Mouse (Mus musculus) CH12.LX (cell line): Measurements from ENCODE around the gene Tagln2. TPM values are rescaled to one million over a fixed set of nuclear protein-coding genes. Genes with fewer than 3 reads are reported as not detected.
A peak's percentile ranks its signal among the peaks of the same experiment; 100 is the strongest.

Source experiments
- DNase-seq: peaks from one replicate; pipeline ENCODE4 v3.0.0-alpha.2; 2013; ENCODE audit errors: extremely low read depth
- H3K27ac ChIP-seq: 2 replicates; pipeline ENCODE4 v1.5.1; 2012; ENCODE audit warnings: low read depth, mild to moderate bottlenecking, control low read depth, moderate library complexity; ENCODE audit not compliant: insufficient read depth
- H3K27me3 ChIP-seq: replicated peaks from 2 replicates; pipeline ENCODE3; 2012; ENCODE audit warnings: inconsistent platforms
- H3K36me3 ChIP-seq, 2 experiments: replicated peaks in 1 of 2; 2 replicates each; pipeline versions ENCODE3 to v1.6.1; 2012; ENCODE audit warnings: inconsistent platforms in 1 of 2, low read length in 1 of 2, mild to moderate bottlenecking in 1 of 2, mixed read lengths in 1 of 2, moderate library complexity in 1 of 2; ENCODE audit not compliant: control insufficient read depth in 1 of 2, insufficient read depth in 1 of 2
- H3K4me1 ChIP-seq, 2 experiments: 2 replicates each; pipeline ENCODE4 v1.6.1; 2012; ENCODE audit warnings: inconsistent platforms in 1 of 2, moderate library complexity in 1 of 2; ENCODE audit not compliant: insufficient read depth in 2 of 2, control insufficient read depth in 1 of 2
- H3K4me2 ChIP-seq: 2 replicates; pipeline ENCODE4 v1.6.1; 2012; ENCODE audit warnings: low read depth, mild to moderate bottlenecking, control low read depth; ENCODE audit not compliant: poor library complexity, insufficient read depth, severe bottlenecking
- H3K4me3 ChIP-seq, 3 experiments: fragments of 150-350 bp in 1 of 3; sonication (generic) in 1 of 3; replicated peaks in 1 of 3; 2 replicates each; pipeline versions ENCODE3 to v1.5.1; 2011 to 2012; ENCODE audit warnings: low read depth in 2 of 3, low read length in 2 of 3, mild to moderate bottlenecking in 2 of 3, moderate library complexity in 2 of 3, control low read depth in 1 of 3, improper control_type of control experiment in 1 of 3, inconsistent platforms in 1 of 3, mixed read lengths in 1 of 3; ENCODE audit not compliant: poor library complexity in 1 of 3
- H3K79me2 ChIP-seq: replicated peaks from 2 replicates; pipeline ENCODE4 v1.6.1; 2012; ENCODE audit warnings: mild to moderate bottlenecking, moderate library complexity; ENCODE audit not compliant: control insufficient read depth, poor library complexity, insufficient read depth, severe bottlenecking; ENCODE audit errors: extremely low read depth
- H3K9ac ChIP-seq: 2 replicates; pipeline ENCODE4 v1.6.1; 2012; ENCODE audit warnings: low read depth, mild to moderate bottlenecking, control low read depth, moderate library complexity; ENCODE audit not compliant: insufficient read depth
- H3K9me3 ChIP-seq: replicated peaks from 2 replicates; pipeline ENCODE3; 2012; ENCODE audit warnings: low read length, inconsistent platforms, mixed read lengths
- BHLHE40 ChIP-seq: IDR thresholded peaks from 2 replicates; pipeline ENCODE4 v1.6.1; 2011; ENCODE audit warnings: mild to moderate bottlenecking, low read depth, low read length, improper control_type of control experiment
- CHD1 ChIP-seq: IDR thresholded peaks from 2 replicates; pipeline ENCODE4 v1.6.1; 2012; ENCODE audit warnings: low read depth, low read length, improper control_type of control experiment, inconsistent platforms
- E2F4 ChIP-seq: IDR thresholded peaks from 2 replicates; pipeline ENCODE4 v1.6.1; 2011; ENCODE audit warnings: low read depth, low read length, improper control_type of control experiment; ENCODE audit not compliant: insufficient replicate concordance
- IRF4 ChIP-seq: IDR thresholded peaks from 2 replicates; pipeline ENCODE4 v1.6.1; 2014; ENCODE audit warnings: low read depth, mild to moderate bottlenecking, inconsistent platforms, low read length, improper control_type of control experiment
- JUN ChIP-seq: IDR thresholded peaks from 2 replicates; pipeline ENCODE4 v1.6.1; 2011; ENCODE audit warnings: low read depth, mild to moderate bottlenecking, low read length, improper control_type of control experiment, moderate library complexity; ENCODE audit not compliant: insufficient read depth
- JUND ChIP-seq: conservative IDR thresholded peaks from 2 replicates; pipeline ENCODE4 v1.6.1; 2011; ENCODE audit warnings: low read depth, low read length, improper control_type of control experiment
- MAFK ChIP-seq: IDR thresholded peaks from 2 replicates; pipeline ENCODE4 v1.6.1; 2011; ENCODE audit warnings: low read length, improper control_type of control experiment; ENCODE audit not compliant: insufficient replicate concordance
- MXI1 ChIP-seq: IDR thresholded peaks from 2 replicates; pipeline ENCODE4 v1.6.1; 2011; ENCODE audit warnings: mild to moderate bottlenecking, low read depth, low read length, improper control_type of control experiment
- MYC ChIP-seq: IDR thresholded peaks from 2 replicates; pipeline ENCODE4 v1.6.1; 2011; ENCODE audit warnings: low read depth, mild to moderate bottlenecking, improper control_type of control experiment, low read length
- PAX5 ChIP-seq: IDR thresholded peaks from 2 replicates; pipeline ENCODE4 v1.6.1; 2012; ENCODE audit warnings: low read length, inconsistent platforms, mixed read lengths
- POLR2A ChIP-seq: IDR thresholded peaks from 2 replicates; pipeline ENCODE4 v1.6.1; 2011; ENCODE audit warnings: low read depth, mild to moderate bottlenecking, improper control_type of control experiment, low read length
- RAD21 ChIP-seq: IDR thresholded peaks from 2 replicates; pipeline ENCODE4 v1.6.1; 2011; ENCODE audit warnings: low read depth, mild to moderate bottlenecking, low read length, improper control_type of control experiment, moderate library complexity
- RCOR1 ChIP-seq: conservative IDR thresholded peaks from 2 replicates; pipeline ENCODE4 v1.6.1; 2012; ENCODE audit warnings: low read depth, mild to moderate bottlenecking, inconsistent platforms, low read length, improper control_type of control experiment
- TBP ChIP-seq: conservative IDR thresholded peaks from 2 replicates; pipeline ENCODE4 v1.6.1; 2011; ENCODE audit warnings: low read depth, low read length, improper control_type of control experiment
- TCF12 ChIP-seq: IDR thresholded peaks from 2 replicates; pipeline ENCODE4 v1.6.1; 2014; ENCODE audit warnings: low read depth, mild to moderate bottlenecking, inconsistent platforms, low read length, improper control_type of control experiment
- UBTF ChIP-seq: IDR thresholded peaks from 2 replicates; pipeline ENCODE4 v1.6.1; 2012; ENCODE audit warnings: low read depth, mild to moderate bottlenecking, inconsistent platforms, low read length, improper control_type of control experiment, moderate library complexity
- ZKSCAN1 ChIP-seq: IDR thresholded peaks from 2 replicates; pipeline ENCODE4 v1.6.1; 2012; ENCODE audit warnings: low read depth, inconsistent platforms, low read length, improper control_type of control experiment, borderline replicate concordance
- ZNF384 ChIP-seq: IDR thresholded peaks from 2 replicates; pipeline ENCODE4 v1.6.1; 2012; ENCODE audit warnings: low read depth, low read length, improper control_type of control experiment, inconsistent platforms
- dilution Hi-C: fragments of 300-500 bp; cut with MboI; formaldehyde crosslinking; loops from 2 replicates; pipeline ENCODE4 v1.14.3; 2020; ENCODE audit warnings: low sequenced_read_pairs; ENCODE audit not compliant: extremely low pct_unique_long_range_greater_than_20kb, extremely low pct_ligation_motif_present
- in situ Hi-C: fragments of 300-500 bp; cut with MboI; formaldehyde crosslinking; loops from 3 replicates; pipeline ENCODE4 v1.14.3; 2019; ENCODE audit warnings: low sequenced_read_pairs, low pct_ligation_motif_present, low pct_unique_long_range_greater_than_20kb, mixed read lengths
- polyA plus RNA-seq: library from polyadenylated mRNA; unstranded; fragments of >175 nt; gene quantifications from 2 replicates; pipeline ENCODE4 v1.2.1, GENCODE M21; 2012; ENCODE audit warnings: low read depth; ENCODE audit not compliant: insufficient read length
- total RNA-seq, 2 experiments: library from RNA; depleted of rRNA; stranded (reverse); fragments of 300-350 nt in 1 of 2; fragments of >200 nt in 1 of 2; gene quantifications; 2 replicates each; pipeline ENCODE4 v1.2.3; 2012 to 2014

Gene Tagln2
- total and polyA plus RNA-seq, 3 experiments: 172 to 337 (median 206) TPM

GRCm38 (mm10) chr1:172455416-172455815 is 44.4 kb upstream of the Tagln2 start (continued):
- no peak for TF ChIP-seq MAFK
- TF ChIP-seq TBP: 0 out of 2 replicates have a peak, but pooled peaks have one; percentile 43
- TF ChIP-seq E2F4: no peak
- peak; percentile 83 for TF ChIP-seq ZNF384
- no peak for TF ChIP-seq JUN
- TF ChIP-seq, all 38 proteins: peak for 6

GRCm38 (mm10) chr1:172456001-172456677 is 43.7 kb upstream of the Tagln2 start:
- TF ChIP-seq ZKSCAN1 (no peak), IRF4 (peak; percentile 73), POLR2A (peak; percentile 7; the same call in 1 of the 2 replicates), TCF12 (peak; percentile 58), RCOR1 (0 out of 2 replicates have a peak, but pooled peaks have one; percentile 55), BHLHE40 (peak; percentile 35), MXI1 (no peak)
- Histone ChIP-seq H3K27me3 (no peaks in the 10 kb centered on the region), H3K9me3 (no peaks in the 10 kb centered on the region), H3K4me1 (peaks cover 4 to 26% of the 10 kb centered on the region in 2 experiments; a peak in 3 of 4 replicates), H3K27ac (peak overlapping the region; percentile 83), H3K9ac (peak overlapping the region; percentile 67), H3K36me3 (no peaks in the 10 kb centered on the region), H3K4me3 (peak overlapping the region in 2 of 3 experiments; percentile 24 to 41), H3K4me2 (peak overlapping the region; percentile 80; the same call in 1 of the 2 replicates), H3K79me2 (no peaks in the 10 kb centered on the region)
- in situ Hi-C loops (no loop called here), dilution Hi-C loops (no loop called here)
- DNase-seq: peak; percentile 62

- Histone ChIP-seq H3K36me3 (no peaks in the 10 kb centered on the region), H3K4me3 (no peak overlapping the region), H3K27ac (no peak overlapping the region), H3K79me2 (no peaks in the 10 kb centered on the region), H3K4me2 (no peak overlapping the region), H3K9ac (no peak overlapping the region), H3K27me3 (no peaks in the 10 kb centered on the region), H3K4me1 (peaks cover 4 to 21% of the 10 kb centered on the region in 2 experiments; a peak in 3 of 4 replicates), H3K9me3 (no peaks in the 10 kb centered on the region)
- no peak for TF ChIP-seq CHD1
- no peak for TF ChIP-seq JUND
- no peak for TF ChIP-seq RAD21
- no peak for TF ChIP-seq UBTF
- no peak for TF ChIP-seq MAFK
- TF ChIP-seq PAX5: no peak
- no peak for TF ChIP-seq IRF4
- no peak for TF ChIP-seq MYC
- in situ Hi-C loops: no loop called here
- dilution Hi-C loops: no loop called here
- no peak for DNase-seq
Measured at GRCm38 (mm10) chr1:172457196-172457595, 42.7 kb upstream of the Tagln2 start.
